Comparison of ENCODE assay signal across 11 mouse cellular contexts in genomic region chr11:74548781-74549382, GRCm38 (mm10).
DNase-seq lines count a peak whose midpoint lies in the region; ATAC-seq and TF ChIP-seq lines count a peak whose summit lies in the region.
"Had no signal": no experiment of that assay in that cellular context is flagged by ENCODE, and none has a peak within 500 bp of the region (broad histone marks: within the 10 kb centered on the region; RNA-seq: fewer than 3 reads in every experiment).

No protein-coding gene starts in this region.

- ATAC-seq in forebrain, embryonic 16.5 days, result no peak
- ATAC-seq in lung, embryonic 15.5 days (ENCODE audit: borderline replicate concordance, extremely low read depth, low FRiP score, low TSS enrichment), result peak; percentile 30; the same call in 1 of the 2 replicates
- no peak for ATAC-seq in midbrain, postnatal 0 days (ENCODE audit: low FRiP score)

- peak; percentile 28 for DNase-seq in forebrain, embryonic 10.5 days (ENCODE audit: extremely low spot score, low spot score)
- DNase-seq in lung, adult 2 months, result no peak
- peak; percentile 75 for DNase-seq in embryo, embryonic 10.5 days (ENCODE audit: low spot score)
- no peak for DNase-seq in midbrain, postnatal 0 days (ENCODE audit: low spot score)
- no peak for DNase-seq in thymus, postnatal 4 days
- DNase-seq in left cerebral cortex, postnatal 25 days (ENCODE audit: low spot score in 2 of 2), result no peak
- DNase-seq: heart, postnatal 4 days; layer of hippocampus, postnatal 36 days had no signal

- H3K27me3 ChIP-seq in forebrain, embryonic 10.5 days (ENCODE audit: poor library complexity, severe bottlenecking), result 0 out of 2 replicates have a peak, but pooled peaks cover 5% of the 10 kb centered on the region
- H3K27me3 ChIP-seq in forebrain, embryonic 16.5 days (replicated peaks; ENCODE audit: control insufficient read depth, insufficient read depth, low read length), result no peaks in the 10 kb centered on the region
- no peaks in the 10 kb centered on the region for H3K27me3 ChIP-seq in lung, embryonic 15.5 days
- H3K27me3 ChIP-seq in midbrain, postnatal 0 days (ENCODE audit: insufficient read depth, low read length), result no peaks in the 10 kb centered on the region

- no peak overlapping the region for H3K4me3 ChIP-seq in forebrain, embryonic 10.5 days
- H3K4me3 ChIP-seq in forebrain, embryonic 16.5 days (replicated peaks; ENCODE audit: low read length), result no peak overlapping the region
- H3K4me3 ChIP-seq in lung, embryonic 15.5 days, result no peak overlapping the region
- H3K4me3 ChIP-seq in lung, adult 2 months (replicated peaks; ENCODE audit: extremely low read depth, low read depth, low read length), result no peak overlapping the region
- no peak overlapping the region for H3K4me3 ChIP-seq in midbrain, postnatal 0 days (ENCODE audit: low read depth, low read length)

- no peaks in the 10 kb centered on the region for H3K36me3 ChIP-seq in forebrain, embryonic 10.5 days (replicated peaks)
- no peaks in the 10 kb centered on the region for H3K36me3 ChIP-seq in forebrain, embryonic 16.5 days (ENCODE audit: control insufficient read depth, insufficient read depth)
- no peaks in the 10 kb centered on the region for H3K36me3 ChIP-seq in lung, embryonic 15.5 days
- no peaks in the 10 kb centered on the region for H3K36me3 ChIP-seq in midbrain, postnatal 0 days (ENCODE audit: insufficient read depth, low read length)

- intact Hi-C loops in left cerebral cortex, postnatal 25 days (cut with DNase I), result loop anchor here (5.0 kb wide), 1 partner anchor 172 kb away; no protein-coding TSS in a partner anchor

- no peak for TF ChIP-seq CTCF in lung, adult 2 months (IDR thresholded peaks at IDR 0.05; ENCODE audit: insufficient read depth, low read length)
- TF ChIP-seq CTCF in midbrain, postnatal 0 days (IDR thresholded peaks at IDR 0.05), result no peak

- H3K4me1 ChIP-seq in forebrain, embryonic 10.5 days, result peaks cover 34% of the 10 kb centered on the region
- H3K4me1 ChIP-seq in forebrain, embryonic 16.5 days (replicated peaks; ENCODE audit: control insufficient read depth, insufficient read depth, low read length), result peaks cover 12% of the 10 kb centered on the region; the same call in 1 of the 2 replicates
- peaks cover 17% of the 10 kb centered on the region for H3K4me1 ChIP-seq in lung, embryonic 15.5 days
- peaks cover 4% of the 10 kb centered on the region for H3K4me1 ChIP-seq in lung, adult 2 months (ENCODE audit: control insufficient read depth, insufficient read depth, low read length)
- 0 out of 2 replicates have a peak, but pooled peaks cover 5% of the 10 kb centered on the region for H3K4me1 ChIP-seq in midbrain, postnatal 0 days (ENCODE audit: insufficient read depth, low read length)

- 17% methylated on average over 7 of the region's 7 CpGs for WGBS in forebrain, embryonic 10.5 days
- WGBS in forebrain, embryonic 16.5 days, result 6% methylated on average over 7 of the region's 7 CpGs
- 13% methylated on average over 7 of the region's 7 CpGs for WGBS in lung, embryonic 15.5 days
- WGBS in lung, adult 2 months, result 31% methylated on average over 7 of the region's 7 CpGs
- 10% methylated on average over 7 of the region's 7 CpGs for WGBS in midbrain, postnatal 0 days

- H3K9ac ChIP-seq in forebrain, embryonic 16.5 days (replicated peaks; ENCODE audit: low read depth, low read length), result no peak overlapping the region
- no peak overlapping the region for H3K9ac ChIP-seq in lung, embryonic 15.5 days
- no peak overlapping the region for H3K9ac ChIP-seq in midbrain, postnatal 0 days (replicated peaks; ENCODE audit: low read length, poor library complexity, severe bottlenecking)

- TF ChIP-seq POLR2A in lung, adult 2 months (IDR thresholded peaks at IDR 0.05; ENCODE audit: borderline replicate concordance, extremely low read depth, low read depth, low read length), result no peak

- peak overlapping the region; percentile 45 for H3K27ac ChIP-seq in forebrain, embryonic 10.5 days
- H3K27ac ChIP-seq in forebrain, embryonic 16.5 days (ENCODE audit: low read length), result no peak overlapping the region
- H3K27ac ChIP-seq in lung, embryonic 15.5 days, result peak overlapping the region; percentile 24; the same call in 1 of the 2 replicates
- H3K27ac ChIP-seq in midbrain, postnatal 0 days (ENCODE audit: low read depth, low read length), result 0 out of 2 replicates have a peak overlapping the region, but pooled peaks have one; percentile 12
- H3K27ac ChIP-seq: macrophage had no signal

- H3K9me3 ChIP-seq in forebrain, embryonic 10.5 days, result no peaks in the 10 kb centered on the region
- no peaks in the 10 kb centered on the region for H3K9me3 ChIP-seq in forebrain, embryonic 16.5 days (ENCODE audit: control insufficient read depth, low read length)
- no peaks in the 10 kb centered on the region for H3K9me3 ChIP-seq in lung, embryonic 15.5 days
- H3K9me3 ChIP-seq in midbrain, postnatal 0 days (ENCODE audit: low read length), result no peaks in the 10 kb centered on the region

- no peak overlapping the region for H3K4me2 ChIP-seq in forebrain, embryonic 16.5 days (ENCODE audit: low read length)
- no peak overlapping the region for H3K4me2 ChIP-seq in lung, embryonic 15.5 days
- H3K4me2 ChIP-seq in midbrain, postnatal 0 days (ENCODE audit: low read depth, low read length, poor library complexity, severe bottlenecking), result no peak overlapping the region

Comparison
In these comparisons a context has a peak if more than half of its experiments do, and no peak if none do; other contexts are left out.
1. DNase-seq: peak in forebrain, embryonic 10.5 days (single experiment) and embryo, embryonic 10.5 days (single experiment); none in lung, adult 2 months (single experiment), midbrain, postnatal 0 days (single experiment), thymus, postnatal 4 days (single experiment) and left cerebral cortex, postnatal 25 days (0 of 2).